Mouse (Mus musculus) MEL (cell line): ENCODE data around the gene Mogat2.

ENCODE experiments used
- CHD2 ChIP-seq: IDR thresholded peaks from 2 replicates; pipeline ENCODE4 v1.6.1; 2011; ENCODE audit warnings: low read length, improper control_type of control experiment
- CTCF ChIP-seq, 3 experiments: IDR thresholded peaks in 2 of 3; conservative IDR thresholded peaks in 1 of 3; 2 replicates each; pipeline ENCODE4 v1.5.1; 2011 to 2012; ENCODE audit warnings: low read length in 3 of 3, low read depth in 2 of 3, mild to moderate bottlenecking in 2 of 3, improper control_type of control experiment in 1 of 3, inconsistent platforms in 1 of 3, mixed read lengths in 1 of 3, moderate library complexity in 1 of 3; ENCODE audit not compliant: control insufficient read depth in 1 of 3, insufficient read depth in 1 of 3, poor library complexity in 1 of 3, severe bottlenecking in 1 of 3
- EP300 ChIP-seq, 2 experiments: IDR thresholded peaks; 2 replicates each; pipeline ENCODE4 v1.6.1; 2011; ENCODE audit warnings: improper control_type of control experiment in 2 of 2, low read length in 2 of 2, low read depth in 1 of 2, mild to moderate bottlenecking in 1 of 2
- MAX ChIP-seq: IDR thresholded peaks from 2 replicates; pipeline ENCODE4 v1.6.1; 2011; ENCODE audit warnings: low read length, improper control_type of control experiment
- TAL1 ChIP-seq: IDR thresholded peaks from 2 replicates; pipeline ENCODE4 v1.6.1; 2012; ENCODE audit warnings: mild to moderate bottlenecking, inconsistent platforms, low read length, moderate library complexity, mixed read lengths
- USF1 ChIP-seq: IDR thresholded peaks from 2 replicates; pipeline ENCODE4 v1.6.1; 2014; ENCODE audit warnings: low read depth, mild to moderate bottlenecking, inconsistent platforms, low read length, improper control_type of control experiment, moderate library complexity

GRCm38 (mm10) chr7:99227267-99227666 is 11.2 kb downstream of the Mogat2 start:
- no peak for TF ChIP-seq CTCF (IDR thresholded peaks at IDR 0.05 in 2 of 3, conservative IDR thresholded peaks at IDR 0.05 in 1 of 3; ENCODE audit: control insufficient read depth in 1 of 3, insufficient read depth in 1 of 3, low read depth in 2 of 3, low read length in 3 of 3, poor library complexity in 1 of 3, severe bottlenecking in 1 of 3)
- no peak for TF ChIP-seq TAL1
- no peak for TF ChIP-seq EP300 (IDR thresholded peaks at IDR 0.05; ENCODE audit: low read depth in 1 of 2, low read length in 2 of 2)
- TF ChIP-seq USF1, result no peak
- TF ChIP-seq CHD2, result no peak
- no peak for TF ChIP-seq MAX
